Mouse (Mus musculus) forebrain, embryonic 14.5 days (tissue): Measurements from ENCODE around the gene Tada2a. TPM values are rescaled to one million over a fixed set of nuclear protein-coding genes. Genes with fewer than 3 reads are reported as not detected.
A peak's percentile ranks its signal among the peaks of the same experiment; 100 is the strongest.

ENCODE experiments used
- ATAC-seq: fragments of 200-750 bp; cut with Nextera tagmentation; 2 replicates; pipeline ENCODE4 v1.8.0; 2017; ENCODE audit warnings: mild to moderate bottlenecking, moderate library complexity
- DNase-seq: peaks from one replicate; pipeline ENCODE4 v3.0.0-alpha.2; 2015; ENCODE audit warnings: low spot score
- H3K27ac ChIP-seq: fragments of 300-500 bp; sonication (generic); 2 replicates; pipeline ENCODE4 v1.5.1; 2014; ENCODE audit warnings: low read depth, mild to moderate bottlenecking, control low read depth, low read length, moderate library complexity
- H3K27me3 ChIP-seq: fragments of 300-500 bp; sonication (generic); replicated peaks from 2 replicates; pipeline ENCODE4 v1.6.1; 2014; ENCODE audit warnings: low read length, control low read depth, mixed read lengths; ENCODE audit not compliant: control insufficient read depth, insufficient read depth
- H3K36me3 ChIP-seq: fragments of 300-500 bp; sonication (generic); 2 replicates; pipeline ENCODE4 v1.6.1; 2014; ENCODE audit warnings: low read length, control low read depth; ENCODE audit not compliant: control insufficient read depth, insufficient read depth
- H3K4me1 ChIP-seq: fragments of 300-500 bp; sonication (generic); 2 replicates; pipeline ENCODE4 v1.6.1; 2014; ENCODE audit warnings: antibody characterized with exemption, low read length, control low read depth; ENCODE audit not compliant: control insufficient read depth, insufficient read depth
- H3K4me2 ChIP-seq: fragments of 300-500 bp; sonication (generic); 2 replicates; pipeline ENCODE4 v1.6.1; 2014; ENCODE audit warnings: mild to moderate bottlenecking, control low read depth, low read length
- H3K4me3 ChIP-seq: fragments of 300-500 bp; sonication (generic); 2 replicates; pipeline ENCODE4 v1.5.1; 2014; ENCODE audit warnings: low read depth, low read length, control low read depth
- H3K9ac ChIP-seq: fragments of 300-500 bp; sonication (generic); 2 replicates; pipeline ENCODE4 v1.6.1; 2014; ENCODE audit warnings: mild to moderate bottlenecking, low read length, control low read depth, moderate library complexity
- H3K9me3 ChIP-seq: fragments of 300-500 bp; sonication (generic); replicated peaks from 2 replicates; pipeline ENCODE4 v1.6.1; 2016; ENCODE audit warnings: low read length, control low read depth, mixed read lengths; ENCODE audit not compliant: control insufficient read depth
- WGBS: fragments of 180-500 bp; shearing (Covaris S2); extraction: QIAGEN DNeasy Blood & Tissue Kit; methylation state at CpG from one replicate; pipeline ENCODE4 v1.1.7; 2014; 5-methylcytosine and 5-hydroxymethylcytosine counted together
- polyA plus RNA-seq: library from polyadenylated mRNA; unstranded; fragments of >200 nt; fragmentation: Nextera tagmentation; extraction: Ambion mirVana; gene quantifications from 2 replicates; pipeline ENCODE4 v1.2.1, GENCODE M21; 2014

Gene Tada2a
- polyA plus RNA-seq: 34.1 and 35.1 TPM in 2 replicates

DNA sequence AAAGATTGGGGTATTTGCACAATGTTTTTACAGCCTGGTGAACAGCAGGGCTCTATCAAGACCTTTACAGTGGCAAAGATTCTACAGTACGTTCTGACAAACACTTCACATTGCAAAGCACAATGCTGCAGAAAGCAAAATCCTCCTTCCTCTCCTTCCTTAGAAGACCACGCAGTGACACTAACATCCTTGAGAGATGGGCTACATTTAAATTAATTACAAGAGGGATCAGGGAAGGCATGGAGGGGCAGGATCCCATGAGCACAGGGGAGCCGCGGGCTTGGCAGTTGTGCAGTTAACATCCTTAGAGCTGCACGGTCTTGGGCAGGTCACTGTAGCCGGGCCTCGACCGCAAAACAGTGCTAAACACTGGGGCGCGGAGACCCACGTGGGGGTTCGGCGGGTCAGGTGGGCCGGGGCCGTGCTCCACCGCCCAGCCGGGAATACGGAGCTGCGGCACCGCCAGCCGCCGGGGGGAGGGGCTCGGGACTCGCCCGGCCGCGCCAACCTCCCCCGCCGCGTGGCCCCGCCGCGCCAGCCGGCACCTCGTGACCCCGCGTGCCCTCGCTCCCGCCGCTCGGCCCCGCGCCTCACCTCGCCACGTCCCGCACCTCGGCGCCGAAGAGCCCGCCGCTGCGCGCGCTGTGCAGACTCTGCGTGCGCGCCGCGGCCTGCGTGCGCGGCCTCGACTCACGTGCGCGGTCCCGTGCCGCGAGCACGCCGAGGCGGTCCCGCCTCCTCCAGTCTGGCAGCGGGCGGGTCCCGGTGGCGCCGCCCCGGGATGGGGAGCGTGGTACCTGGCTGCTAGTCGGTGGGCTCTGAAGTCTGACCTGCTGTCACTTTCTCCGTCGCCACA, at the start of gene Tada2a, which contains the start of gene Acaca:
Gene Tada2a, minus strand, starts transcription at position 658 of the 856 bp plus-strand sequence.
Gene Acaca, plus strand, starts transcription at position 730 of the 856 bp plus-strand sequence.
- H3K4me1 ChIP-seq: peaks cover 10% of the 10 kb centered on the region; the same call in 1 of the 2 replicates
- under 1% methylated on average over 60 of the region's 83 CpGs for WGBS

DNA sequence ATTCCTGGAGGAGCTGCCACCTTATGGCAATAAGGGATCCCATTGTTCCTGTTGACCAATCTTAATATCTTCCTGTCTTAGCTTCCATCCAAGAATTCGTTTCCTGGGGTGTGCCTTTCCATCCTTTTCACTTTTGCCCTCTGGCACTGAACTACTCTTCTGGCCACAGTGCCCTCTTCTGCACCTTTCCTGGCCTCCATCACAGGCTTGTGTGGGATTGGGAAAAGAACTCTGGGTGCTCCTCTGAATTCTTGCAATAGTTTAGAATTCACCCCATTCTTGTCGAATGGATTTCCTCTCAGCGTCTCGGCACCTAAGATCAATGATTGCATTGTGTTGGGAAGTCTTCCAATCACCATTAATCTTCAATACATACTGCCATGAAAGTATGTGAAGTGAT, 49.2 kb upstream of the Tada2a start:
- Histone ChIP-seq H3K9ac (no peak overlapping the region), H3K9me3 (no peaks in the 10 kb centered on the region), H3K27ac (no peak overlapping the region), H3K36me3 (no peaks in the 10 kb centered on the region), H3K4me2 (peak overlapping the region; percentile 82), H3K4me3 (no peak overlapping the region), H3K4me1 (peaks cover 14% of the 10 kb centered on the region), H3K27me3 (no peaks in the 10 kb centered on the region)
- ATAC-seq (no peak), DNase-seq (no peak)
- WGBS: 54% methylated on average over 4 of the region's 4 CpGs

More for the DNA sequence above, at the start of gene Tada2a, which contains the start of gene Acaca:
- Histone ChIP-seq H3K9me3 (no peaks in the 10 kb centered on the region), H3K4me2 (peak within 1 kb of the TSS; percentile 81), H3K36me3 (peaks cover 22% of the 10 kb centered on the region), H3K27ac (peak within 1 kb of the TSS; percentile 52), H3K27me3 (no peaks in the 10 kb centered on the region), H3K4me3 (peak within 1 kb of the TSS; percentile 84), H3K9ac (peak within 1 kb of the TSS; percentile 85)
- peak; percentile 91 for ATAC-seq
- DNase-seq: peak; percentile 88

- no peak for DNase-seq
- Histone ChIP-seq H3K9ac (no peak overlapping the region), H3K4me2 (no peak overlapping the region), H3K4me1 (no peaks in the 10 kb centered on the region), H3K4me3 (no peak overlapping the region), H3K27ac (no peak overlapping the region), H3K9me3 (no peaks in the 10 kb centered on the region), H3K36me3 (no peaks in the 10 kb centered on the region), H3K27me3 (no peaks in the 10 kb centered on the region)
- WGBS: 62% methylated on average over 11 of the region's 11 CpGs
- ATAC-seq: no peak
These were observed 43.4 kb upstream of the Tada2a start for GRCm38 (mm10) chr11:84172539-84173435.

DNA sequence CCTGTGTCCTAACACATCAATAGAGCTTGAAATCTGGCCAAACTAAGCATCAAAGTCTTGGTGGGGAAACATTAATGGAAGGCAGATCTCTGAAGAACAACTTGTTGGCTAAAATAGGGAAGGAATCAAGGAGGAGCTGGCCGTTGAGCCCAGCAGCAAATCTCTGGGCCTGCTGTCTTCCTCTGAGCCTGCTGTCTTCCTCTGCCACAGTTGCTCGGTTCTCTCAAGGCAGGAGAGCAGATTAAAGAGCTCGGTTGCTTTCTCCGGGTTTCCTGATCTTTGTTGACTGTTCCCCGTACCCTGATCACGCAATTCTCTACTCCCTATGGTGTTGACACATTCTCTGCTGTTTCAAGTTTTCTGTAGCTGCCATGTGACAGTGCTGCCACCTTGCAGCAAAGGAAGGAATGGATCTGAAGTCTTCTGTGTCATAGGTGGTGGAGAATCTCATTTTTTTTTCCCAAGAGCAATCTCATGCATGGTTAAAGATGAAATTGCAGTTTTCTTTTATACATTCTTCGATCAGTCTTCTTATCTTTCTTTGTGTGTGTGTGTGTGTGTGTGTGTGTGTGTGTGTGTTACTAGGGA, 39.4 kb upstream of the Tada2a start:
- H3K36me3 ChIP-seq: no peaks in the 10 kb centered on the region
- no peak overlapping the region for H3K9ac ChIP-seq
- H3K4me3 ChIP-seq: no peak overlapping the region
- no peaks in the 10 kb centered on the region for H3K27me3 ChIP-seq
- ATAC-seq: no peak
- H3K27ac ChIP-seq: no peak overlapping the region
- H3K4me2 ChIP-seq: no peak overlapping the region
- no peaks in the 10 kb centered on the region for H3K4me1 ChIP-seq
- no peaks in the 10 kb centered on the region for H3K9me3 ChIP-seq
- WGBS: 25% methylated on average over 7 of the region's 7 CpGs
- DNase-seq: peak; percentile 50

DNA sequence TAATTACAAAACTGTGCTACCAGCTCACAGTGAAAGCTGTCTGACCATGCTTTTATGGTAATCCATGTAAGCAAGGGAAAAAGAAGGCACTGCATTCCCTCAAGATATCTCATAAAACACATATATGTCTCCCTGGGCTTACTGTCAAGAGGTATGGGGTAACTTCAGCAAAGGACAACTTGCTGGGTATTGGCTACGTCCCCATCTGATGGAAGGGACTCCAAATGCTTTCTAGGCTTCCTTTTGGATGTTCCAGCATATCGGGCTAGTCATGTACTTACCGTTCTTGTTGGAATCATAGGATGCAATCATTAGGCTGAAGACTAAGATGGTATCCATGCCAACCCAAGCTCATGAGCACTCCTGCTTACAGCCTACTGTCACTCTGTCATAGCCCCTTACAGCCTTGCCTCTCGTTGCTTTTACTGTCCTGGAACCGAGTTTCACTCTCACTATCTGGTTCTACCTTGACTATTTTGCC, 37.7 kb upstream of the Tada2a start, which contains the start of gene Gm11437:
Gene Gm11437, minus strand, starts transcription at position 431 of the 481 bp plus-strand sequence.
- no peaks in the 10 kb centered on the region for H3K27me3 ChIP-seq
- H3K4me3 ChIP-seq: no peak within 1 kb of the TSS
- H3K27ac ChIP-seq: no peak within 1 kb of the TSS
- H3K9ac ChIP-seq: no peak within 1 kb of the TSS
- DNase-seq (no peak), ATAC-seq (no peak)
- H3K4me2 ChIP-seq: no peak within 1 kb of the TSS
- 81% methylated on average over 5 of the region's 5 CpGs for WGBS
- H3K36me3 ChIP-seq: no peaks in the 10 kb centered on the region
- H3K9me3 ChIP-seq: no peaks in the 10 kb centered on the region
- H3K4me1 ChIP-seq: no peaks in the 10 kb centered on the region

GRCm38 (mm10) chr11:84164561-84164960, 35.2 kb upstream of the Tada2a start:
- 77% methylated on average over 4 of the region's 4 CpGs for WGBS

DNA sequence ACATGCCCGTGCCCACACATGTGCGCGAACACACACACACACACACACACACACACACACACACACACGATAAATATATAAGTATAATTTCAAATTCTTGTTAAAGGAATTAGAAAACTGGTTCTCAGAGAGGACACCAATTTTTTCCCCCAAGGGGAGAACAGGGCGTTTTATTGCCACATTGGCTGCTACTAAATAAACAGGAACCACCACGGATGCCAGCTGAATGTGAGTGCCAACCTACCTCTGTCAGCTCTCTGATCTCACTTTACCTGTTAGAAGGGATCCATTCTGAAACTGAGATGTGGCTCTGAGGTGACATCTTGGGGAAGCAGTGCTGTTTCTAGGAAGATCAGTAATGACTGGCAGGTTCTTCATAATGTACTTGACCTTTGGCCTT, 34.7 kb upstream of the Tada2a start:
- Histone ChIP-seq H3K27me3 (no peaks in the 10 kb centered on the region), H3K27ac (no peak overlapping the region), H3K4me1 (no peaks in the 10 kb centered on the region), H3K4me2 (no peak overlapping the region), H3K36me3 (no peaks in the 10 kb centered on the region), H3K4me3 (no peak overlapping the region), H3K9ac (no peak overlapping the region), H3K9me3 (no peaks in the 10 kb centered on the region)
- ATAC-seq (no peak), DNase-seq (no peak)
- WGBS: 91% methylated on average over 6 of the region's 6 CpGs

More at GRCm38 (mm10) chr11:84164561-84164960, 35.2 kb upstream of the Tada2a start:
- Histone ChIP-seq H3K4me3 (no peak overlapping the region), H3K9me3 (no peaks in the 10 kb centered on the region), H3K27me3 (no peaks in the 10 kb centered on the region), H3K36me3 (no peaks in the 10 kb centered on the region), H3K9ac (no peak overlapping the region), H3K27ac (no peak overlapping the region), H3K4me2 (no peak overlapping the region), H3K4me1 (no peaks in the 10 kb centered on the region)
- DNase-seq (no peak), ATAC-seq (no peak)

DNA sequence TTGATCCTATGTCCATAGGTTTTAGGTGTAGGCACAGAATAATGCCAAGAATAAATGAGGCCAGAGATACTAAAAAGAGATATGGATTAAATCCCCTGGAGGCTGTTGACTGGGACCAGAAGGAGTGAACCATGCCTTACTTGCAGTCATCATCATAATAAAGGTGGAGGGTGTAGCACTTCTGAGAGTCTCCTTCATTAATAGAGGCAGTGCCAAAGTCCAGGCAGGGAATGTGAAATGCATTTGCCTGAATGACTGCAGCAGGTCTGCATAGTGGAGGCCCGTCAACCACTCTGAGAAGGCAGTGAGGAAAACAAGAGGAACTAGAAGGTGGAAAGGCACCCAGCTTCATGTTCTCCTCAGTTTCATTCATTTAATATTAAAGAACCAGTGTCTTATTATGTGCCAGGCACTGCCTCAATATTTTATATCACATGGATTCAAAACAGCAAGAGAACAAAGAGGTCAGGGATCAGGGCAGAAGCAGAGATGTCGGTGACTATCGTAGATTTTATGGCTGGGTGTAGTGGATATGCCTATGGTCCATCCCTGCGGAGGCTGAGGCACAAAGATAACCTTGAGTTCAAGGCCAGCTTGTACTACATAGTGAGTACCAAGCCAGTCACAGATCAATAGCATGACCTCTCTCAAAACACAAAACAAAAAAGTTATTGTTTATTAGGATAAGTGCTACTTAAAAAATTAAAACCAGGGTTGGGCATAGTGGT, 27.3 kb upstream of the Tada2a start:
- H3K4me3 ChIP-seq: no peak overlapping the region
- H3K27ac ChIP-seq: no peak overlapping the region
- WGBS: 92% methylated on average over 4 of the region's 4 CpGs

More for the DNA sequence above, 27.3 kb upstream of the Tada2a start:
- ATAC-seq (no peak), DNase-seq (no peak)
- Histone ChIP-seq H3K36me3 (no peaks in the 10 kb centered on the region), H3K9ac (no peak overlapping the region), H3K4me1 (no peaks in the 10 kb centered on the region), H3K27me3 (no peaks in the 10 kb centered on the region), H3K4me2 (no peak overlapping the region), H3K9me3 (no peaks in the 10 kb centered on the region)
